Mouse (Mus musculus) splenic B cell, adult 2 months (primary cell): ENCODE results near the gene Cct6b.
A peak's percentile ranks its signal among the peaks of the same experiment; 100 is the strongest.

Source experiments
- DNase-seq: peaks from one replicate; pipeline ENCODE4 v3.0.0-alpha.2; 2011; ENCODE audit warnings: low read depth, low spot score
- H3K27me3 ChIP-seq: 2 replicates; pipeline ENCODE4 v1.6.1; 2012; ENCODE audit warnings: mild to moderate bottlenecking, low read length, moderate library complexity, mixed read lengths; ENCODE audit not compliant: control insufficient read depth, poor library complexity, insufficient read depth, severe bottlenecking
- H3K36me3 ChIP-seq: 2 replicates; pipeline ENCODE4 v1.6.1; 2012; ENCODE audit warnings: mild to moderate bottlenecking, low read length, moderate library complexity, mixed read lengths; ENCODE audit not compliant: control insufficient read depth, poor library complexity, insufficient read depth, severe bottlenecking

Cct6b gene

GRCm38 (mm10) chr11:82763742-82764437 is at the start of gene Cct6b, which contains the start of gene Zfp830:
Gene Cct6b, minus strand, starts transcription at chr11:82764321.
Gene Zfp830, plus strand, starts transcription at chr11:82764345.
- DNase-seq: peak; percentile 93
- Histone ChIP-seq H3K27me3 (no peaks in the 10 kb centered on the region), H3K36me3 (no peaks in the 10 kb centered on the region)

GRCm38 (mm10) chr11:82808485-82808884 is 44.4 kb upstream of the Cct6b start:
- Histone ChIP-seq H3K36me3 (peaks cover 16% of the 10 kb centered on the region), H3K27me3 (no peaks in the 10 kb centered on the region)
- no peak for DNase-seq

- DNase-seq: no peak
- Histone ChIP-seq H3K27me3 (no peaks in the 10 kb centered on the region), H3K36me3 (peaks cover 16% of the 10 kb centered on the region)
Observed at GRCm38 (mm10) chr11:82807370-82807769, 43.2 kb upstream of the Cct6b start.

GRCm38 (mm10) chr11:82806656-82807055 is 42.5 kb upstream of the Cct6b start:
- DNase-seq: no peak
- peaks cover 20% of the 10 kb centered on the region for H3K36me3 ChIP-seq
- H3K27me3 ChIP-seq: no peaks in the 10 kb centered on the region

GRCm38 (mm10) chr11:82783453-82783852 is 19.3 kb upstream of the Cct6b start:
- Histone ChIP-seq H3K27me3 (no peaks in the 10 kb centered on the region), H3K36me3 (peaks cover 7% of the 10 kb centered on the region)
- no peak for DNase-seq

- Histone ChIP-seq H3K36me3 (peaks cover 4% of the 10 kb centered on the region; the same call in 1 of the 2 replicates), H3K27me3 (no peaks in the 10 kb centered on the region)
Observed at GRCm38 (mm10) chr11:82782197-82782596, 18.1 kb upstream of the Cct6b start.

GRCm38 (mm10) chr11:82780983-82781903 is 17.1 kb upstream of the Cct6b start, which contains the start of gene Lig3:
Gene Lig3, plus strand, starts transcription at chr11:82781108.
- Histone ChIP-seq H3K27me3 (no peaks in the 10 kb centered on the region), H3K36me3 (no peaks in the 10 kb centered on the region)
- peak; percentile 95 for DNase-seq

More at GRCm38 (mm10) chr11:82782197-82782596, 18.1 kb upstream of the Cct6b start:
- DNase-seq: no peak

GRCm38 (mm10) chr11:82780134-82780533 is 16.0 kb upstream of the Cct6b start:
- H3K36me3 ChIP-seq: no peaks in the 10 kb centered on the region
- no peaks in the 10 kb centered on the region for H3K27me3 ChIP-seq
- no peak for DNase-seq

GRCm38 (mm10) chr11:82764438-82764924 is 360 bp upstream of the Cct6b start:
- no peaks in the 10 kb centered on the region for H3K27me3 ChIP-seq

GRCm38 (mm10) chr11:82763261-82763660 is 860 bp downstream of the Cct6b start:
- Histone ChIP-seq H3K27me3 (no peaks in the 10 kb centered on the region), H3K36me3 (no peaks in the 10 kb centered on the region)
- DNase-seq: peak; percentile 34

More at GRCm38 (mm10) chr11:82764438-82764924, 360 bp upstream of the Cct6b start:
- no peaks in the 10 kb centered on the region; the same call in 1 of the 2 replicates for H3K36me3 ChIP-seq
- DNase-seq: no peak

GRCm38 (mm10) chr11:82762286-82762829 is 1.8 kb downstream of the Cct6b start:
- Histone ChIP-seq H3K27me3 (no peaks in the 10 kb centered on the region), H3K36me3 (no peaks in the 10 kb centered on the region)
- peak; percentile 8 for DNase-seq

GRCm38 (mm10) chr11:82755919-82756318 is 8.2 kb downstream of the Cct6b start:
- no peak for DNase-seq
- no peaks in the 10 kb centered on the region for H3K27me3 ChIP-seq
- H3K36me3 ChIP-seq: no peaks in the 10 kb centered on the region

GRCm38 (mm10) chr11:82752349-82753115 is 11.6 kb downstream of the Cct6b start:
- DNase-seq: no peak
- Histone ChIP-seq H3K27me3 (no peaks in the 10 kb centered on the region), H3K36me3 (no peaks in the 10 kb centered on the region)

GRCm38 (mm10) chr11:82746857-82747366 is 17.2 kb downstream of the Cct6b start:
- H3K36me3 ChIP-seq: no peaks in the 10 kb centered on the region
- H3K27me3 ChIP-seq: no peaks in the 10 kb centered on the region
- peak; percentile 45 for DNase-seq
